Mouse (Mus musculus): Measurements from ENCODE around the gene Tvp23b. TPM values are rescaled to one million over a fixed set of nuclear protein-coding genes. Genes with fewer than 3 reads are reported as not detected.

Tvp23b gene
- polyA plus RNA-seq, 1 experiment from 2014 or later: 44.4 TPM

- Histone ChIP-seq H3K36me3 (no peaks in the 10 kb centered on the region), H3K9me3 (no peaks in the 10 kb centered on the region), H3K4me1 (replicated peaks) (peaks cover 23% of the 10 kb centered on the region), H3K27ac (no peak overlapping the region), H3K4me3 (no peak overlapping the region), H3K27me3 (ENCODE audit: insufficient read depth, poor library complexity, severe bottlenecking) (peaks cover 5% of the 10 kb centered on the region; the same call in 1 of the 2 replicates)
- DNase-seq (ENCODE audit: low spot score): no peak
- 84% methylated on average over 4 of the region's 4 CpGs for WGBS
These were observed 84.0 kb downstream of the Tvp23b start for GRCm38 (mm10) chr11:62963292-62963691.

GRCm38 (mm10) chr11:62966424-62966764, 87.1 kb downstream of the Tvp23b start:
- Histone ChIP-seq H3K4me1 (replicated peaks) (peaks cover 23% of the 10 kb centered on the region), H3K4me3 (peak overlapping the region; percentile 40; the same call in 1 of the 2 replicates), H3K27me3 (ENCODE audit: insufficient read depth, poor library complexity, severe bottlenecking) (peaks cover 5% of the 10 kb centered on the region; the same call in 1 of the 2 replicates), H3K36me3 (no peaks in the 10 kb centered on the region), H3K27ac (peak overlapping the region; percentile 87), H3K9me3 (no peaks in the 10 kb centered on the region)
- 53% methylated on average over 3 of the region's 3 CpGs for WGBS
- DNase-seq (ENCODE audit: low spot score): no peak

Other genes starting within 250 kb of the Tvp23b start
- 12.6 and 15.0 TPM in 2 replicates for gene Lrrc75a, start 230.9 kb upstream of the Tvp23b start, polyA plus RNA-seq (2016; fragmentation: Nextera tagmentation; extraction: Ambion mirVana)
- gene Mmgt2, start 230.8 kb upstream of the Tvp23b start, polyA plus RNA-seq (2016; fragmentation: Nextera tagmentation; extraction: Ambion mirVana): 36.1 and 47.3 TPM in 2 replicates
- 13.4 and 13.9 TPM in 2 replicates for gene Zfp287, start 147.6 kb upstream of the Tvp23b start, polyA plus RNA-seq (2016; fragmentation: Nextera tagmentation; extraction: Ambion mirVana)
- gene Gm10428, start 126.4 kb upstream of the Tvp23b start, polyA plus RNA-seq (2016; fragmentation: Nextera tagmentation; extraction: Ambion mirVana): not detected in 2 replicates
- gene Zfp286, start 90.0 kb upstream of the Tvp23b start, polyA plus RNA-seq (2016; fragmentation: Nextera tagmentation; extraction: Ambion mirVana): 23.6 and 23.7 TPM in 2 replicates
- 4.4 and 6.1 TPM in 2 replicates for gene Trim16, start 59.2 kb upstream of the Tvp23b start, polyA plus RNA-seq (2016; fragmentation: Nextera tagmentation; extraction: Ambion mirVana)
- gene Fbxw10, start 32.4 kb upstream of the Tvp23b start, polyA plus RNA-seq (2016; fragmentation: Nextera tagmentation; extraction: Ambion mirVana): 0.36 and 0.41 TPM in 2 replicates
- 0.30 TPM in 1 of 2 replicates, not detected in the other for gene Cdrt4, start 71.7 kb downstream of the Tvp23b start, polyA plus RNA-seq (2016; fragmentation: Nextera tagmentation; extraction: Ambion mirVana)
- not detected in 2 replicates for gene Tekt3, start 182.2 kb downstream of the Tvp23b start, polyA plus RNA-seq (2016; fragmentation: Nextera tagmentation; extraction: Ambion mirVana)
- gene Pmp22, start 249.5 kb downstream of the Tvp23b start, polyA plus RNA-seq (2016; fragmentation: Nextera tagmentation; extraction: Ambion mirVana): 28.6 and 43.7 TPM in 2 replicates